Mouse (Mus musculus) liver, embryonic 12.5 days (tissue): Measurements from ENCODE around the gene Zcchc7. TPM values are rescaled to one million over a fixed set of nuclear protein-coding genes. Genes with fewer than 3 reads are reported as not detected.

Source experiments
- ATAC-seq: fragments of 200-750 bp; cut with Nextera tagmentation; 2 replicates; pipeline ENCODE4 v1.8.0; 2017; ENCODE audit warnings: moderate number of reproducible peaks, mild to moderate bottlenecking, moderate library complexity
- H3K27ac ChIP-seq: fragments of 300-500 bp; sonication (generic); 2 replicates; pipeline ENCODE4 v1.5.1; 2016; ENCODE audit warnings: mild to moderate bottlenecking
- H3K27me3 ChIP-seq: fragments of 300-500 bp; sonication (generic); replicated peaks from 2 replicates; pipeline ENCODE4 v1.6.1; 2016; ENCODE audit warnings: mild to moderate bottlenecking, moderate library complexity
- H3K36me3 ChIP-seq: fragments of 300-500 bp; sonication (generic); 2 replicates; pipeline ENCODE4 v1.6.1; 2016; ENCODE audit warnings: mild to moderate bottlenecking, moderate library complexity
- H3K4me1 ChIP-seq: fragments of 300-500 bp; sonication (generic); 2 replicates; pipeline ENCODE4 v1.6.1; 2016
- H3K4me2 ChIP-seq: fragments of 300-500 bp; sonication (generic); 2 replicates; pipeline ENCODE4 v1.6.1; 2016; ENCODE audit warnings: mild to moderate bottlenecking, moderate library complexity
- H3K4me3 ChIP-seq: fragments of 300-500 bp; sonication (generic); 2 replicates; pipeline ENCODE4 v1.5.1; 2016; ENCODE audit warnings: mild to moderate bottlenecking, moderate library complexity
- H3K9ac ChIP-seq: fragments of 300-500 bp; sonication (generic); 2 replicates; pipeline ENCODE4 v1.6.1; 2016; ENCODE audit warnings: mild to moderate bottlenecking, moderate library complexity
- H3K9me3 ChIP-seq: fragments of 300-500 bp; sonication (generic); replicated peaks from 2 replicates; pipeline ENCODE4 v1.6.1; 2016; ENCODE audit warnings: mild to moderate bottlenecking, moderate library complexity
- WGBS: fragments of 180-500 bp; shearing (Covaris S2); methylation state at CpG from one replicate; pipeline ENCODE4 v1.1.7; 2016; ENCODE audit not compliant: insufficient replicate concordance; 5-methylcytosine and 5-hydroxymethylcytosine counted together
- polyA plus RNA-seq: library from polyadenylated mRNA; unstranded; fragments of >200 nt; fragmentation: Nextera tagmentation; extraction: Ambion mirVana; gene quantifications from 2 replicates; pipeline ENCODE4 v1.2.1, GENCODE M21; 2016

The Zcchc7 gene
- polyA plus RNA-seq, result 17.2 and 21.2 TPM in 2 replicates

DNA sequence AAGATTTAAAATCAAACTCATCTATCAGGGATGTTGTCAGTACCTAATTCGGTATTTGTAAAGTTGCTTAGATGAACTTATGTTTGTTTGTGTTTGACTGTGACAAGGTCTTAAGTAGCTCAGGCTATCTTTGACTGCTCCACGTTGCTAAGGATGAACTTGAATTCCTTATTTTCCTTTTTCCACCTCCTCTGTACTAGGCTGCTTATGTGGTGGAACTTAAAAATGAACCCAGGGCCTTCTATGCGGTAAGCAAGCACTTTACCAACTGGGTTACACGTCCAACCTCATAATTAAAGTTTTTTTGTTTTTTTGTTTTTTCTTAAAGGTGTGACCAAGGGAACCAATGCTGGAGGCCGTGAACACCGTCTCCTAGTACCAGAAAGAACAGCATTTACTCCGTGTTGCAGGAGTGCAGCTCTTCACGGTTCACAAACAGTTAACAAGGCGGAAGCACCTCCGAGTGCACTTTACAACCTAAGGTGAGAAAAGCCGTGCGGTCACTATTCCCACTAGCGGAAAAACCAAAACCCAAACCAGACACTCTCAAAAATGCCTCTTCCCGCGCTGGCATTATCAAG, at the start of gene Zcchc7:
Gene Zcchc7, plus strand, starts transcription at position 325 of the 581 bp plus-strand sequence.
- H3K9me3 ChIP-seq, result no peaks in the 10 kb centered on the region
- peak within 1 kb of the TSS; percentile 97 for H3K4me3 ChIP-seq
- peak within 1 kb of the TSS; percentile 87 for H3K4me2 ChIP-seq
- H3K27me3 ChIP-seq, result peaks cover 4% of the 10 kb centered on the region; the same call in 1 of the 2 replicates
- peak; percentile 22 for ATAC-seq
- 4% methylated on average over 15 of the region's 15 CpGs for WGBS
- peak within 1 kb of the TSS; percentile 92 for H3K9ac ChIP-seq
- peaks cover 16% of the 10 kb centered on the region for H3K4me1 ChIP-seq
- no peaks in the 10 kb centered on the region for H3K36me3 ChIP-seq
- peak within 1 kb of the TSS; percentile 92 for H3K27ac ChIP-seq

DNA sequence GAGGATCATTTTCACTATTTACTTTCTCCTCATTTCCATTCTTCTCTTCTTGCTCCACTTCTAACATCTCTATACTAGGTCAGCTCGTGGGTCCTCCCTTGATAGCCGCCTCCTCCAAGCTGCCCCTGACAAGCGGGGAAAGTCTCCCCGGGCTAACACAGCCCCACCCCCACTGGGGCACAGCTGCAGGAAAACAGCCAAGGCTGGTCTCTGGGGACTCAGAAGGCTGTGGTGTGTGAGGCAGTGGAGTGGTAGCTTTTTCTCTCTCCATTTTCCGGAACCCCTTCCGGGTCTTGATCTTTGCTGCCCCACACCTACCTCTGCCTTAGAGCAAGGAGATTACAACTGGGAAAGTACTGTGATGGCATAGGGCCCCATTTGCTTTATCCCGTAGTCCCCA, 49.7 kb upstream of the Zcchc7 start:
- Histone ChIP-seq H3K4me1 (peaks cover 16% of the 10 kb centered on the region), H3K4me3 (no peak overlapping the region), H3K36me3 (no peaks in the 10 kb centered on the region), H3K9me3 (no peaks in the 10 kb centered on the region), H3K9ac (no peak overlapping the region), H3K27ac (no peak overlapping the region), H3K4me2 (no peak overlapping the region), H3K27me3 (peaks cover 100% of the 10 kb centered on the region)
- WGBS, result 5% methylated on average over 7 of the region's 7 CpGs
- no peak for ATAC-seq

DNA sequence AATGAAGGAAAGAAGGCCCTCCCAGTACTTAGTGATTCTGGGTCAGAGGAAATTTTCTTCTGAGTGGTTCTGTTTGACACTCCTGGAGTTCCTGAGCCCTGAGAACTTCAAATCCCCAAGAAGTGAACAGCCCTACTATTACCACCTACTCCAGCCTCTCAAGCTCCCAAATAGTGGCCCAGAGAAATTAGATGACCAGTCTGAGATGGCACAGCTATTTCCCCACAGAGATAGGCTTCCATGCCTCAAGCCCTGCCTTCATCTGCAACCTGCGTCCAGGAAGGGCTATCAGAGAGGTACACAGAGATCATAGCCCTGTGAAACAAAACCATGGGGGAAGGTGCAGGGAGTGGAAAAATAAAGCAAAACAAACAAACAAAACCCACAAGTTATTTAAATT, 48.8 kb upstream of the Zcchc7 start:
- no peak for ATAC-seq
- Histone ChIP-seq H3K36me3 (no peaks in the 10 kb centered on the region), H3K9me3 (no peaks in the 10 kb centered on the region), H3K4me3 (no peak overlapping the region), H3K4me2 (no peak overlapping the region), H3K27me3 (peaks cover 100% of the 10 kb centered on the region), H3K27ac (no peak overlapping the region), H3K4me1 (peaks cover 16% of the 10 kb centered on the region), H3K9ac (no peak overlapping the region)
- 26% methylated on average over 1 of the region's 1 CpGs for WGBS

DNA sequence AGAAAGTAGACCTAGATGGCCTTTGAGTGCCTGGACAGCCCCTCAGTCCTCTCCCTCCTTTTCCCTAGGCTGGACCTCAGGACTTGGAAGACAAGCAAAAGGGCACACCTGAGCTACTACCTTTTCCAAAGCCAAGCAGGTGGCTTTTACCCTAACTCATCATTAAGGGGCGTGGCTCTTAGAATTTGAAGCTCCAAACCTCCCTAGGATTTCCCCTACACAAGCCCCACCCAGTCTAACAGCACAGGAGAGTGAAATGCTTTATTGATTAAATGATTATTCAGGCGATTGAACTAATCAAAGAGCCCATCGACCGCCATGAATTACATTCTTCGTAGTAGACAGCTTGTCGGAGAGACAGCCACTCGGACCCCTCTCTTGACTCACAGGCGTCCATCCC, 47.4 kb upstream of the Zcchc7 start:
- Histone ChIP-seq H3K4me3 (no peak overlapping the region), H3K9me3 (no peaks in the 10 kb centered on the region), H3K4me2 (no peak overlapping the region), H3K27me3 (peaks cover 100% of the 10 kb centered on the region), H3K27ac (no peak overlapping the region), H3K9ac (no peak overlapping the region), H3K36me3 (no peaks in the 10 kb centered on the region), H3K4me1 (peaks cover 18% of the 10 kb centered on the region)
- no peak for ATAC-seq
- 46% methylated on average over 8 of the region's 8 CpGs for WGBS

DNA sequence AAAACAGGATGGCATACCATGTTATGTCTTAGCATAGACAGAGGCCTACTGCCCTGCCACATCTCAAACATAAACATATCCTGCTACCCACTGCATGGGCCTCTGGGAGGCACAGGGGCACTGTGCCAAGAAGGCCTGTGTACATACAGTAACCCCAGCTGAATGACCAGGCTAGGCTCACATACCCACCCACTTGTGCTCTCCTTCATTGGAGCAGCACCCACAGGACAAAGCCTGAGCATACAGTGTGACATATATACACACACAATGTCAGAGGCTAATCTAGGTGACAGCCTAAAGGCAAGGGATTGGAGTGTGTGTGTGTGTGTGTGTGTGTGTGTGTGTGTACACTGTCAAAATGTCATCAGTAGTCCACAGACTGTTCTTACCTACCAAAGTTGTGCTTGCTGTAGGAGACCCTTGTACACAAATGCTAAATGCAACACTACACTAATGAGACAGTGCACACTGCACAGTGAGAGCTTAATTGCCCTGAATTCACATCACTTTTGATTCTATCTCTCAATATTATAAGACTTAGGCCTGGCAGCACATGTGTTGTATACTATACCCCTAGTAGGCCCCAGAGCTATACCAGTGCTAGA, 46.5 kb upstream of the Zcchc7 start:
- H3K9me3 ChIP-seq, result no peaks in the 10 kb centered on the region
- H3K9ac ChIP-seq, result no peak overlapping the region
- no peak for ATAC-seq
- no peak overlapping the region for H3K4me2 ChIP-seq
- H3K27me3 ChIP-seq, result peaks cover 100% of the 10 kb centered on the region
- H3K27ac ChIP-seq, result no peak overlapping the region
- peaks cover 11% of the 10 kb centered on the region for H3K4me1 ChIP-seq
- H3K4me3 ChIP-seq, result no peak overlapping the region
- H3K36me3 ChIP-seq, result no peaks in the 10 kb centered on the region

DNA sequence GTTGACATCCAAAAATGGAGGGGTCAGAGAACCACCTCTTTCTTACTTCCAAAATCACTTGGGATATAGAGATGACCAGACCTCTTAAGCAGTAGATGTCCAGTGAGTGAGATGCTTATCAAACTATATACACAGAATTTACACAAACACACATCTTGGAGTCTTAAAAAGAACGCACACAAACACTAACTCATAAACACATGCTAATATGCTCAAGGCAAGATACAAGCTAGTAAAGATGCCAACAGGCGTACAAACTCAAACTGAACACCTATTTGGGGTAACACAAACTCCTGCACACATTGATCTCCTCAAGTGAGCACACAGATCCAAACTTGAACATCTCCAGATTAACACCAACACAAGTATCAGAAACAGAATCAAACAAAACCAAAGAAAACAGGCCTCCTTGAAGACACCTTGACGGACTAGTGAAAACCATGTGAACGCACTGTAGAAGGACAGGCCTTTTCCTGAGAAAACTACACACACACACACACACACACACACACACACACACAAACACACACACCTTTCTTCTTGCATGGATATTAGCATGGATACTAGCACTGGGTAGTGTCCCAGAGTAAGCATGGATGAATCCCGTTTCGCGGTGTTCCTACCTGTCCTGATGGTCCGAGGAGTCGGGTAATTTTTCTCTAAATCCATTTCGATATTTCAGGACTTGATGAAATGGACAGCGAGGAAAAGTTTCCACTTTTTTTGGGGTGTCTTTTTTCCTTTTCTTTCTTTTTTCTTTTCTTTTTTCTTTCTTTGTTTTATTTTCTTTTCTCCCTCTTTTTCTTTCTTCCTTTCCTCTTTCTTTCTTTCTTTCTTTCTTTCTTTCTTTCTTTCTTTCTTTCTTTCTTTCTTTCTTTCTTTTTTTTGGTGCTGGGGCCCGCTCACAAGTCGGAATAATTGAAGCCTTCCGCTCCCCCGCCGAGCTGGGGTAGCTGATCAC, 45.7 kb upstream of the Zcchc7 start, which contains the start of gene Pax5:
Gene Pax5, minus strand, starts transcription at position 748 of the 961 bp plus-strand sequence.
- H3K27ac ChIP-seq, result no peak within 1 kb of the TSS
- WGBS, result 28% methylated on average over 16 of the region's 16 CpGs
- ATAC-seq, result no peak
- H3K9me3 ChIP-seq, result no peaks in the 10 kb centered on the region
- no peaks in the 10 kb centered on the region for H3K36me3 ChIP-seq
- peaks cover 7% of the 10 kb centered on the region; the same call in 1 of the 2 replicates for H3K4me1 ChIP-seq
- H3K27me3 ChIP-seq, result peaks cover 100% of the 10 kb centered on the region
- no peak within 1 kb of the TSS for H3K4me3 ChIP-seq
- H3K9ac ChIP-seq, result no peak within 1 kb of the TSS
- no peak within 1 kb of the TSS for H3K4me2 ChIP-seq

- 4% methylated on average over 30 of the region's 30 CpGs for WGBS
- Histone ChIP-seq H3K4me2 (no peak overlapping the region), H3K27ac (no peak overlapping the region), H3K9ac (no peak overlapping the region), H3K36me3 (no peaks in the 10 kb centered on the region), H3K9me3 (no peaks in the 10 kb centered on the region), H3K4me3 (no peak overlapping the region), H3K27me3 (peaks cover 100% of the 10 kb centered on the region), H3K4me1 (peaks cover 7% of the 10 kb centered on the region; the same call in 1 of the 2 replicates)
- ATAC-seq, result no peak
Measured at GRCm38 (mm10) chr4:44710701-44711097, 45.0 kb upstream of the Zcchc7 start.

DNA sequence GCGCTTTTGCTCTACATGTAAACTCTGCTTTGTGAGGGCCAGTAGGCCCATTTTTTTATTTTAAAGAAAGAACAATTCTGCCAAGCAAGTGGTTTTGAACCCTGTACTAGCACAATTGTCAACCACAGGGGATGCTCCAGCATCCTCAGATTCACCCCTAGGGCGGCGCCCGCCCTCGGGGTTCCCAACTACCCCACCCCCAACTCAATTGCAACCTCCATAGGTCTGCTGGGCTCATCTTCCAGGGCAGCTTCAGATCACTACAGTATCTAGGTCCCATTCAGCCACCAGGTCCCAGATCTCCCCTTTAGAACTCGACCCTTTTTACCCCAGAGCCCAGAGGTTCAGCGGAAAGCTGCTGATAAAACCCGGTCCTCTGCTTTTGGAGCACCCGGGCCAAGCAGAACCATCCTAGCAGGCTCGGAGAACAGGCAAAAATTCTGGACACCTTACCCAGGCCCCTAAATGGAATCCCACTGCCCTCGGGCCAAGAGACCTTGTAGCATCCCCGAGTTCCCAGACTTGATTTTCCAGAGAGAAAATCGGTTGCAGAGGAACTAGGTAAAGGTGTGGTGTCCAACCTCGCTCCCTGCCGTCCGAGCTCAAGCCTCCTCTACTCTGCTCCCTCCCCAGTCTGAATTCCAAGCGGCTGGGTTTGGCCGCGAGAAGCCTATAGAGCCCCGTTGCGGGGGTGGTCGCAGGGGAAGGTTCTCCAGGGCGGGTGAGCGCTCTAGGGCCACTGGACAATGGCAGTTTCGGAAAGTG, 44.4 kb upstream of the Zcchc7 start:
- ATAC-seq, result no peak
- Histone ChIP-seq H3K27me3 (peaks cover 96% of the 10 kb centered on the region), H3K4me2 (no peak overlapping the region), H3K4me3 (no peak overlapping the region), H3K9me3 (no peaks in the 10 kb centered on the region), H3K36me3 (no peaks in the 10 kb centered on the region), H3K9ac (no peak overlapping the region), H3K27ac (no peak overlapping the region), H3K4me1 (peaks cover 7% of the 10 kb centered on the region; the same call in 1 of the 2 replicates)
- WGBS, result 4% methylated on average over 25 of the region's 25 CpGs

- H3K27me3 ChIP-seq, result peaks cover 96% of the 10 kb centered on the region
- no peak for ATAC-seq
- H3K27ac ChIP-seq, result no peak overlapping the region
- no peak overlapping the region for H3K9ac ChIP-seq
- no peaks in the 10 kb centered on the region for H3K36me3 ChIP-seq
- peaks cover 7% of the 10 kb centered on the region; the same call in 1 of the 2 replicates for H3K4me1 ChIP-seq
- no peak overlapping the region; the same call in 1 of the 2 replicates for H3K4me3 ChIP-seq
- peak overlapping the region; percentile 28; the same call in 1 of the 2 replicates for H3K4me2 ChIP-seq
- no peaks in the 10 kb centered on the region for H3K9me3 ChIP-seq
- 5% methylated on average over 25 of the region's 25 CpGs for WGBS
Measured at GRCm38 (mm10) chr4:44712051-44712700, 43.5 kb upstream of the Zcchc7 start.

GRCm38 (mm10) chr4:44712786-44713553, 42.7 kb upstream of the Zcchc7 start:
- Histone ChIP-seq H3K36me3 (no peaks in the 10 kb centered on the region), H3K4me1 (peaks cover 7% of the 10 kb centered on the region; the same call in 1 of the 2 replicates), H3K4me3 (no peak overlapping the region), H3K27ac (no peak overlapping the region), H3K9me3 (no peaks in the 10 kb centered on the region), H3K9ac (no peak overlapping the region), H3K27me3 (peaks cover 96% of the 10 kb centered on the region), H3K4me2 (peak overlapping the region; percentile 18; the same call in 1 of the 2 replicates)
- ATAC-seq, result no peak
- WGBS, result 3% methylated on average over 50 of the region's 50 CpGs
